Mouse (Mus musculus) embryonic stem cell, embryonic (primary cell): Measurements from ENCODE around the gene Chordc1.
"Not testable (repeated sequence)": the region's sequence is repeated elsewhere in the genome, so short reads cannot be mapped to it uniquely, and the experiment has no call there.

ENCODE experiments used
- CTCF ChIA-PET, 4 experiments: fragments of 300-600 bp in 2 of 4; fragments of 350-600 bp in 2 of 4; sonication (Branson Sonifier 250); formaldehyde crosslinking; loops; one replicate each; lab custom pipeline; 2022; ENCODE audit warnings: inconsistent platforms in 2 of 4; lab: Charles Lee
- POLR2A ChIA-PET, 4 experiments: fragments of 300-600 bp in 2 of 4; fragments of 350-600 bp in 2 of 4; sonication (Branson Sonifier 250); formaldehyde crosslinking; loops; one replicate each; lab custom pipeline; 2022; ENCODE audit warnings: antibody characterized with exemption in 4 of 4, inconsistent platforms in 1 of 4; lab: Charles Lee

The Chordc1 gene

DNA sequence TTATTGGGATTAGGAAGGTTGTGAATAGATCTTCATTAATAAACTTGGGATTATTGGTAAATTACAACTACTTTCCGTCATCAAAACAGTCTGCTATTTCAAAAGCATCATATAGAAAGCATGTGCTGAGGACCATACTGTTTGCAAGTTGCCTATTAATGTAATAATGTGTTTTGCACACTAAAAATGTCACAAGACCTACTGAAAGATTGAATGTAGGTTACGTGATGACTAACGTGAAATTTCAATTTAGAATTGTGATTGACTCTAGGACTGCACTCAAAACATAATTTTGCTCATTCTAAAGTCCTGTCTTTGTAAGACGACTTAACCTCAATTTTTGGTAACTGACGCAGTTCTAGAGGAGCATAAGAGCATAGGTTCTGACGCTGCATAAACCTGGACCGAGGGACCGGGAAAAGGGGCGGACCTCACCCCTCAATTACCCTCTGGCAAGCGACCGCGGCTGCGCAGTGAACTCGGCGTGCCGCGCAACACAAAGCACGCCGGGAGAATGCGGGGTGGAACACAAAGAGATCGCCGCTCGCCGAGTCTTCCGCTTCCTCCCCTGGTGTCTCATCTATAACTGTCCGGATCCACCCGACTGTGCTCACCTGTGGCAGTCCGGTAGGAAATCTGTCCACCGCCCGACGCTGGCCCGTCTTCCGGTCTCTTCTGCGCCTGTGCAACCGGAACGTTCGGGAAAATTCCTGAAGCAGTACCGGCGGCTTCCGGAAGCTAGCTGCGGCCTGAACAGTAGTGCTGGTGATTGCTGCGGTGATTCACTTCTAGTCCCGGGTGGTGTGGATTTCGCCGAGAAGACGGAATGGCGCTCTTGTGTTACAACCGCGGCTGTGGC, at the start of gene Chordc1:
TSS of gene Chordc1 (plus strand) at position 555 of the 859 bp plus-strand sequence.
- ChIA-PET POLR2A (no interaction called here), CTCF (interaction anchor here in 1 of 4 experiments (1.4 kb wide), 1 partner anchor 13 kb away, joined by 3 read pairs; no protein-coding TSS in a partner anchor)

DNA sequence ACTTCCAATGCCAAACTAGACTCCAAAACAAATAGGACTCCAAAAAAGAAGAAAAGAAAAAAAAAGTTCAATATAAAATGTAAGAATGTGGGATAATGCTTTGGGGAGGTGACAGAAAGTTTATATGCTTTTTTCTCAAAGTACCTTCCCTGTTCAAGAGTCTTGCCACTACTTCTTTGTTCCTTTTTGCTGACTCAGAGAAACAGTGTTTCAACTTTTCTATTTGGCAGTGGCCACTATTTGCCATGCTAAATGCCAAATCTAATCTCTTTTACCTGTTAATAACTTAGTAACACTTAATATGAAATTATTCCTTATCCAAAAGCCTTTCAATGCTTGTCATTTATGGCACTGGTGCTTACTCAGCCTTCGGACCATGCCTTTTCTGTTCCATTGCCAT, 16.0 kb upstream of the Chordc1 start:
- CTCF ChIA-PET: no interaction called here
- POLR2A ChIA-PET: no interaction called here

DNA sequence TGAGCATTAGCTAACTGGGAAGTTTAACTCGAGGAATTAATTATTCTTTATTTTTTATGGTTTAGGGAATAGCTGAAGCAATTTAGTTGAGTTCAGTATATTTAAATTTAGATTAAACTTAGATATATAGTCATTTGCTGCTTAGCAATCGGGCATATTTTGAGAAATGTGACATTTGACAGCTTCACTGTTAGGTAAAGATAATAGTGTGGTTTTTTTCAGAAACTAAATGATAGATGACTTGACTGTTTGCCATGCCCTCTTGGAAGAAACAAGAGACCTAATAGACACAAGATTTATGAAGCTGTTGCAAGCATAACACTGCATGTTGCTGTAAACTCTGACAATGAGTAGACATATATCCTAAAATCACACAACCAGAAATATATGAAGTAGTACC, 15.1 kb upstream of the Chordc1 start:
- ChIA-PET CTCF (no interaction called here), POLR2A (no interaction called here)

DNA sequence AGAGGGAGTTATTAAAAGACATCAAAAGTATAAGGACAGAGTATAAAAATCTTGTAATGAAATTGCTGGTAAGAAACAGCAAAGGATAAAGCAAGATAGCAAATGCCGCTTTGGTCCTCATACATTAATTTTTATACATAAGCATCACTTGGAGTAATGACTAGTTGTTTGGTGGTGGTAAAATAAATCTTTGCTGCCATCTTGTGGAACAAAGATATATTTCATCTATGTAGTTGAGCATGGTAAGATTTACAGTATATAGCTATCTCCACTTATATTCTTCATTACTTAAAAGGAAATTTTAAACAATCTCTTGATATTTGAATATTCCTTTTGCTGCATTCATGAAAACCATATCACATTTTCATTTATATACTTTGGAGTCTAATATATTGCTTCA, 14.4 kb upstream of the Chordc1 start:
- ChIA-PET POLR2A (no interaction called here), CTCF (no interaction called here)

DNA sequence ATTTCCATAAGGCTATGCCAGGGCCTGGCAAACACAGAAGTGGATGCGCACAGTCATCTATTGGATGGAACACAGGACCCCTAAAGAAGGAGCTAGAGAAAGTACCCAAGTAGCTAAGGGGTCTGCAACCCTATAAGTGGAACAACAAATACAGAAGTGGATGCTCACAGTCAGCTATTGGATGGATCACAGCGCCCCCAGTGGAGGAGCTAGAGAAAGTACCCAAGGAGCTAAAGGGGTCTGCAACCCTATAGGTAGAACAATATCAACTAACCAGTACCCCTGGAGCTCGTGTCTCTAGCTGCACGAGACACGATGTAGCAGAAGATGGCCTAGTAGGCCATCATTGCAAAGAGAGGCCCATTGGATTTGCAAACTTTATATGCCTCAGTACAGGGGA, 13.2 kb upstream of the Chordc1 start:
- CTCF ChIA-PET: interaction anchor here in 3 of 4 experiments (0.6 to 1.0 kb wide), 5 partner anchors 12 to 908 kb away, joined by 3 to 7 read pairs (median 3); no protein-coding TSS in a partner anchor
- POLR2A ChIA-PET: not testable (repeated sequence)

DNA sequence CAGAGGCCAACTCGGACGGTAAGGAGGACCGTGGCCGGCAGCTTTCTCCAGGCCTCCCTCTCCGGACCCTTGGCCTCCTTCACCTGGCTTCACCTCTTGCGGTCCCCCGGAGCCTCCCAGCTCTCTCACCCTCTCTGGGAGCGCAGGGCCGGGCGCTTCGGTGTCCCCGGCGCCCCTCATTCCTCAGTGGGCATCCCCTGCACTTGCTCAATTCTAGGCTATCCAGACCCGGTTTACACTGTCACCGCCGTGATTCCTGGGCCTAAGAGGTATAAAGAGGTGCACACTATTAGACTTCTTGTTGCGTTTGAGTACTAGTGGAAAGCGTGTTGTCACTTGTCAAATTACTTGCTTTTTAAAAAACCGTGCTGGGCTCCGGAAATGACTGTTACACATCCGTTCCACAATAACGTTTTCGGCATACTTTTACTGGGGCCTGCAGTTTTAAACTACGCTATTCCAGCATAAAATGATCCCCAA, 558 bp downstream of the Chordc1 start:
- CTCF ChIA-PET: no interaction called here
- POLR2A ChIA-PET: no interaction called here

DNA sequence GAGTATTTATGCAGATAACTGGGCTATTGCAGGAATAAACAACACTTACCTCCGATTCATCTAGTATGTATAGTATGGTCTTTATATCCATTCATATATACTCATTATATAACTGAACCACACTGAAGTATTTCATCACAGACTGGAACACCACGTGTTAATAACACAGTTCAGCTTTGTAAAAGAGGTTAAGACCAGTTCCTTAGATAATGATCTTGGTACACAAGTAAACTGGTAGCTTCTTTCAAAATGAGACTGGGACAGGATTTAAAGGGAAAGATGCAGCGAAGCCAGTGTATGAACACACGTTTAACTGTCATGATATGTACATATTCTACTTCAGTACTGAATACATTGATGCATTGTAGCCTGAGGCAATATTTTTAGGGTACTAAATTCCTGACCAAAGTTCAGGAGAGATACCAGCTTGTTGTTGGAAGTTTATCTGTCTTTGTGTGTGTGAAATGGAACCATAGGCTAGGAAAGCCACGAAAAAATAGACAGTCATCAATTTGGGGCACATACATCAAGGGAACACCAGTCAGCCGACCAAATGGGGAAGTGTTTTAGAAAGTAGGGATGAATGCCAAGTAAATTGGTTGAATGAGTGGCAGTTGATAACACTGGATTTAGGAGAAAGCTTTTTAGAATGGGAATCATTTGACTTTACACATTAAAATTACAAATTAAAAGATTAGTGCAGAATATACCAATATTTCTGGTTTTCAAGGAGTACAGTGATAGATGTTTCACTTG, 1.3 kb downstream of the Chordc1 start:
- CTCF ChIA-PET: no interaction called here

DNA sequence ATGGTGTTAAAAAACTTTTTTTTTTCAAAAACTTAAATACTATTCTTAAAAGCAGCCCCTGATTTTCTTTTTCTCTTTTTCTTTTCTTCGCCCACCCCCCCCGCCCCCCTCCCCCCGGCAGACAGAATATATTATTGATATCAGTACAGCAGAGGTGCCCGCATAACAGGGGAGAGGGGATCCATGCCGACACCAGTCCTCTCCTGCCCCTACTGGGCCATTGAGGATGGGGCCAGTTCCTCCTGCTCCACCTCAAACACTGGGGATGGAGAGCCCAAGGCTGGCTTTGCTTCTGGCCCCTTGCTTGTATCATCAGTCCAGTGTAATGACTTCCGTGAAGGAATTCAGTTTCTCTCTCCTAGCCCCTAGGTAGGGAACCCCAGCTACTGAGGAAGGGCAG, 6.4 kb downstream of the Chordc1 start:
- ChIA-PET CTCF (no interaction called here), POLR2A (no interaction called here)

More for the DNA sequence above, 1.3 kb downstream of the Chordc1 start:
- POLR2A ChIA-PET: interaction anchor here in 1 of 4 experiments (0.6 kb wide), 1 partner anchor 329 kb away, joined by 3 read pairs; no protein-coding TSS in a partner anchor

DNA sequence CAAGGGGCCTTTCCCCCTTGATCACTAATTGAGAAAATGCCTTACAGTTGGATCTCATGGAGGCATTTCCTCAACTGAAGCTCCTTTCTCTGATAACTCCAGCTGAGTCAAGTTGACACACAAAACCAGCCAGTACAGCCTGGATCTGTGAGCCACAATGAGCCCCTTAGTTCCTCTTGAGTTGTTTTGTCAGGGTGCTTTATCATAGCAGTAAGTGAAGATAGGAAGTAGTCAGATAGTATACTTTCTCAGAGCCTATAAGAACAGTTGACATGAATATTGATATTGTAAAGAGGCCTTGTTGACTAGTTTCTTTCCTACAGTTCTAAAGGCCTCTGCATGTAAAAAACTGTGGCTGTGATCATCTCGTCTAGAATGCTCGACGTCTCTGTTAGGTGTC, 28.1 kb downstream of the Chordc1 start:
- ChIA-PET POLR2A (no interaction called here), CTCF (no interaction called here)
